Mouse (Mus musculus) small intestine, adult 2 months (tissue): ENCODE data around the gene Set.

Source experiments
- CTCF ChIP-seq: fragments of 200-500 bp; IDR thresholded peaks from 2 replicates; pipeline ENCODE4 v1.5.1; 2012; ENCODE audit warnings: low read depth, mild to moderate bottlenecking, control low read depth, inconsistent platforms, low read length, moderate library complexity, mixed read lengths; ENCODE audit not compliant: insufficient replicate concordance, insufficient read length; ENCODE audit errors: extremely low read depth
- POLR2A ChIP-seq: fragments of 200-500 bp; IDR thresholded peaks from 2 replicates; pipeline ENCODE4 v1.6.1; 2012; ENCODE audit warnings: low read depth, mild to moderate bottlenecking, control low read depth, inconsistent platforms, low read length, moderate library complexity

DNA sequence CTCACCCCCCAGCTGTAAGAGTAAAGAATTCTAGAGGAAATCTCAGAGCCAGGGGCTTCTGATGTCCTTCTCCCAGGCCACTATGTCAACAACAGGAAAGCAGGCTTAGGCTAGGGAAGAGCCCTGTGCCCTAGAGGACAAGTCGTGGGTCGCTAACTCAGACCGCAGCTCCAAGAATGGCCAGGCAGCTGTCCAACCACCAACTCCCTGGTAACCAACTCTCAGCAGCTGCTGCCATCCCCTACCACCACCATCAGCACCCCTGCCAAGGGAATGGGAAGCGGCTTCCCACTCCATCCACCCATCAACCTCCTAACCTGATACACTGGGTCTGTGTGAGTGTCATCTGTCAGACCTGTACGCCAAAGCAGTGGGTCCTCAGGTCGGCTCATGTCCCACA lies 24.2 kb upstream of the Set start:
- TF ChIP-seq CTCF (no peak), POLR2A (no peak)
